Mouse (Mus musculus): ENCODE measurements at regions not wholly inside any gene's neighbourhood (a gene's known extent, or its start where the extent isn't known, plus 50 kb on each side); places are given as distances from the start of the nearest gene placed in this dataset.

GRCm38 (mm10) chr13:6201516-6201915, 340.2 kb downstream of the Klf6 start:
- Histone ChIP-seq H3K36me3 (ENCODE audit: control insufficient read depth in 1 of 2, insufficient read depth in 2 of 2, low read length in 2 of 2) (no peaks in the 10 kb centered on the region), H3K27me3 (ENCODE audit: control insufficient read depth in 1 of 2, insufficient read depth in 2 of 2, low read length in 2 of 2) (no peaks in the 10 kb centered on the region), H3K9me3 (replicated peaks; ENCODE audit: insufficient read depth, low read length) (no peaks in the 10 kb centered on the region), H3K4me1 (ENCODE audit: control insufficient read depth in 1 of 2, insufficient read depth in 2 of 2, low read length in 2 of 2) (no peaks in the 10 kb centered on the region), H3K79me2 (ENCODE audit: control insufficient read depth, insufficient read depth, low read length, poor library complexity) (no peaks in the 10 kb centered on the region), H3K9ac (ENCODE audit: control insufficient read depth, low read depth, low read length, poor library complexity, severe bottlenecking) (no peak overlapping the region), H3K4me3 (ENCODE audit: control insufficient read depth in 1 of 2, insufficient read depth in 1 of 2, low read depth in 2 of 2, low read length in 2 of 2) (no peak overlapping the region), H3K27ac (ENCODE audit: control insufficient read depth, low read depth, low read length) (no peak overlapping the region)
- TF ChIP-seq JUND (IDR thresholded peaks at IDR 0.05; ENCODE audit: low read depth, low read length) (no peak), NRF1 (IDR thresholded peaks at IDR 0.05; ENCODE audit: insufficient read depth, low read depth, low read length, poor library complexity, severe bottlenecking) (no peak), MAX (IDR thresholded peaks at IDR 0.05; ENCODE audit: low read length) (no peak), CHD2 (IDR thresholded peaks at IDR 0.05; ENCODE audit: low read length) (no peak), MYB (IDR thresholded peaks at IDR 0.05; ENCODE audit: low read depth, low read length) (no peak), CTCF (IDR thresholded peaks at IDR 0.05 in 2 of 3, conservative IDR thresholded peaks at IDR 0.05 in 1 of 3; ENCODE audit: control insufficient read depth in 1 of 3, insufficient read depth in 1 of 3, low read depth in 2 of 3, low read length in 3 of 3, poor library complexity in 1 of 3, severe bottlenecking in 1 of 3) (no peak), GABPA (IDR thresholded peaks at IDR 0.05; ENCODE audit: low read depth, low read length) (no peak), ELF1 (IDR thresholded peaks at IDR 0.05; ENCODE audit: low read depth, low read length) (no peak), EP300 (IDR thresholded peaks at IDR 0.05; ENCODE audit: low read depth in 1 of 2, low read length in 2 of 2) (no peak), NELFE (IDR thresholded peaks at IDR 0.05; ENCODE audit: low read depth, low read length) (no peak), ZC3H11A (IDR thresholded peaks at IDR 0.05; ENCODE audit: low read depth, low read length) (no peak), POLR2AphosphoS5 (IDR thresholded peaks at IDR 0.05; ENCODE audit: borderline replicate concordance, low read depth, low read length) (no peak), GATA1 (IDR thresholded peaks at IDR 0.05; ENCODE audit: low read depth, low read length) (no peak), HCFC1 (IDR thresholded peaks at IDR 0.05; ENCODE audit: low read depth, low read length) (no peak), MAZ (IDR thresholded peaks at IDR 0.05; ENCODE audit: low read depth, low read length) (no peak), POLR2AphosphoS2 (IDR thresholded peaks at IDR 0.05; ENCODE audit: low read length) (no peak), CHD1 (IDR thresholded peaks at IDR 0.05; ENCODE audit: low read depth, low read length) (no peak), TCF12 (IDR thresholded peaks at IDR 0.05; ENCODE audit: low read depth, low read length) (no peak)
- no peak for DNase-seq (ENCODE audit: low read depth, low spot score)

GRCm38 (mm10) chr13:6204801-6205200, 343.1 kb upstream of the Pitrm1 start:
- H3K27ac ChIP-seq (ENCODE audit: control insufficient read depth, low read depth, low read length) = no peak overlapping the region
- no peak for TF ChIP-seq KAT2A (conservative IDR thresholded peaks at IDR 0.05; ENCODE audit: low read depth, low read length)
- no peak for TF ChIP-seq HCFC1 (IDR thresholded peaks at IDR 0.05; ENCODE audit: low read depth, low read length)
- TF ChIP-seq MAX (IDR thresholded peaks at IDR 0.05; ENCODE audit: low read length) = no peak
- TF ChIP-seq MAFK (IDR thresholded peaks at IDR 0.05; ENCODE audit: borderline replicate concordance, low read depth, low read length) = no peak
- TF ChIP-seq GABPA (IDR thresholded peaks at IDR 0.05; ENCODE audit: low read depth, low read length) = no peak
- H3K9me3 ChIP-seq (replicated peaks; ENCODE audit: insufficient read depth, low read length) = no peaks in the 10 kb centered on the region
- no peak for DNase-seq (ENCODE audit: low read depth, low spot score)
- H3K27me3 ChIP-seq (ENCODE audit: control insufficient read depth in 1 of 2, insufficient read depth in 2 of 2, low read length in 2 of 2) = no peaks in the 10 kb centered on the region
- no peak overlapping the region for H3K4me3 ChIP-seq (ENCODE audit: control insufficient read depth in 1 of 2, insufficient read depth in 1 of 2, low read depth in 2 of 2, low read length in 2 of 2)
- no peaks in the 10 kb centered on the region for H3K79me2 ChIP-seq (ENCODE audit: control insufficient read depth, insufficient read depth, low read length, poor library complexity)
- no peaks in the 10 kb centered on the region for H3K4me1 ChIP-seq (ENCODE audit: control insufficient read depth in 1 of 2, insufficient read depth in 2 of 2, low read length in 2 of 2)
- H3K9ac ChIP-seq (ENCODE audit: control insufficient read depth, low read depth, low read length, poor library complexity, severe bottlenecking) = no peak overlapping the region
- no peaks in the 10 kb centered on the region for H3K36me3 ChIP-seq (ENCODE audit: control insufficient read depth in 1 of 2, insufficient read depth in 2 of 2, low read length in 2 of 2)
